Mouse (Mus musculus) limb, embryonic 13.5 days (tissue): ENCODE results near the gene Vangl2. TPM values are rescaled to one million over a fixed set of nuclear protein-coding genes. Genes with fewer than 3 reads are reported as not detected.

ENCODE experiments used
- polyA plus RNA-seq: library from polyadenylated mRNA; unstranded; fragments of >200 nt; fragmentation: Nextera tagmentation; extraction: Ambion mirVana; gene quantifications from 2 replicates; pipeline ENCODE4 v1.2.1, GENCODE M21; 2015

Vangl2 gene
- polyA plus RNA-seq, 1 experiment from 2014 or later = 20.7 TPM

Other genes starting within 250 kb of the Vangl2 start
- gene Cd84, start 188.7 kb downstream of the Vangl2 start, polyA plus RNA-seq = 1.3 and 1.4 TPM in 2 replicates
- gene Gm10521, start 132.8 kb downstream of the Vangl2 start, polyA plus RNA-seq = not detected in 2 replicates
- gene Slamf6, start 110.9 kb downstream of the Vangl2 start, polyA plus RNA-seq = 0.31 TPM in 1 of 2 replicates, not detected in the other
- not detected in 2 replicates for gene Nhlh1, start 29.1 kb upstream of the Vangl2 start, polyA plus RNA-seq
- gene Copa, start 54.1 kb upstream of the Vangl2 start, polyA plus RNA-seq = 247 and 281 TPM in 2 replicates
- 102 and 107 TPM in 2 replicates for gene Ncstn, start 54.4 kb upstream of the Vangl2 start, polyA plus RNA-seq
- gene Pex19, start 98.3 kb upstream of the Vangl2 start, polyA plus RNA-seq = 165 and 167 TPM in 2 replicates
- 173 and 176 TPM in 2 replicates for gene Dcaf8, start 119.6 kb upstream of the Vangl2 start, polyA plus RNA-seq
- 108 and 113 TPM in 2 replicates for gene Pea15a, start 178.4 kb upstream of the Vangl2 start, polyA plus RNA-seq
- 6.5 and 8.1 TPM in 2 replicates for gene Casq1, start 191.4 kb upstream of the Vangl2 start, polyA plus RNA-seq
- gene Atp1a4, start 230.0 kb upstream of the Vangl2 start, polyA plus RNA-seq = not detected in 2 replicates
- 42.2 and 46.7 TPM in 2 replicates for gene Igsf8, start 233.2 kb upstream of the Vangl2 start, polyA plus RNA-seq